Mouse (Mus musculus): ENCODE measurements around the gene Olfr93.
A peak's percentile ranks its signal among the peaks of the same experiment; 100 is the strongest.
"Not testable (repeated sequence)": the region's sequence is repeated elsewhere in the genome, so short reads cannot be mapped to it uniquely, and the experiment has no call there.

The Olfr93 gene

GRCm38 (mm10) chr17:37161394-37161793 lies at the start of gene Olfr93:
Gene Olfr93, minus strand, starts transcription at chr17:37161494.
- DNase-seq: no peak

GRCm38 (mm10) chr17:37203917-37204236 lies 42.6 kb upstream of the Olfr93 start:
- no peak for DNase-seq

GRCm38 (mm10) chr17:37203206-37203916 lies 42.1 kb upstream of the Olfr93 start:
- peak; percentile 60 for DNase-seq

- no peak for DNase-seq
These were observed 39.6 kb upstream of the Olfr93 start, which contains the start of gene Olfr94 for GRCm38 (mm10) chr17:37200894-37201293. Gene Olfr94, minus strand, starts transcription at chr17:37200994.

- DNase-seq: no peak
These were observed 35.8 kb upstream of the Olfr93 start for GRCm38 (mm10) chr17:37196845-37197724.

- DNase-seq: no peak
These were observed 33.5 kb upstream of the Olfr93 start for GRCm38 (mm10) chr17:37194782-37195181.

- DNase-seq: no peak
These were observed 32.4 kb upstream of the Olfr93 start, which contains the start of gene Ubd for GRCm38 (mm10) chr17:37193656-37194055. Gene Ubd, plus strand, starts transcription at chr17:37193892.

GRCm38 (mm10) chr17:37193032-37193431 lies 31.7 kb upstream of the Olfr93 start:
- DNase-seq: no peak

GRCm38 (mm10) chr17:37190711-37191110 lies 29.4 kb upstream of the Olfr93 start:
- peak; percentile 57 for DNase-seq

GRCm38 (mm10) chr17:37185474-37185873 lies 24.2 kb upstream of the Olfr93 start:
- DNase-seq: no peak

- DNase-seq: not testable (repeated sequence)
These were observed 29.9 kb downstream of the Olfr93 start for GRCm38 (mm10) chr17:37131366-37131765.

GRCm38 (mm10) chr17:37119988-37120387 lies 41.3 kb downstream of the Olfr93 start, which contains the start of gene Olfr92:
Gene Olfr92, minus strand, starts transcription at chr17:37120088.
- no peak for DNase-seq

GRCm38 (mm10) chr17:37098178-37098577 lies 63.1 kb downstream of the Olfr93 start, which contains the start of gene Olfr91:
Gene Olfr91, minus strand, starts transcription at chr17:37098278.
- no peak for DNase-seq

- DNase-seq: no peak
These were observed 68.0 kb downstream of the Olfr93 start for GRCm38 (mm10) chr17:37093289-37093688.

GRCm38 (mm10) chr17:37092198-37092597 lies 69.1 kb downstream of the Olfr93 start:
- DNase-seq: no peak

Data from kidney, adult 11 months (tissue).